Mouse (Mus musculus): ENCODE data around the gene Krt33b.

The Krt33b gene

DNA sequence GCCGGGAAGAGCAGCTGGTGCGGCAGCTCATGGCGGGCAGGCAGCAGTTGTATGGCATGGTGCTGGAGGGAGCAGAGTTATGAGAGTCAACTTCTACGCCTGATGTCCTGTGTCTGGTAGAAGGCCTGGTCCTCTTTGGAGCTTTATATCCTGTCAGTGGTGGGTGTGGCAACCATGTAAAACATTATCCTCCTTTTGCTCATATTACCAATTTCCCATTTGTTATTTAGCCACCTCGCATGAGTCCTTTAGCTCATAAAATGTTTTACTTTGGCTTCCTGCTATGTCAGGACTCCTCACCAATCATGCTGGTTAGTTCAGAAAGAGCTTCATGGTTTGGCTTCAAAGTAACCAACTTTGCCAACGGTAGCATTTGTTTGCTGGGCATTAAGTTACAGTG is at the start of gene Krt33b:
Gene Krt33b, minus strand, starts transcription at position 101 of the 400 bp plus-strand sequence.
- no peak for DNase-seq (ENCODE audit: low read depth, low spot score)

GRCm38 (mm10) chr11:100073873-100074272 is 44.2 kb upstream of the Krt33b start:
- DNase-seq (ENCODE audit: low read depth, low spot score), result peak; percentile 25

DNA sequence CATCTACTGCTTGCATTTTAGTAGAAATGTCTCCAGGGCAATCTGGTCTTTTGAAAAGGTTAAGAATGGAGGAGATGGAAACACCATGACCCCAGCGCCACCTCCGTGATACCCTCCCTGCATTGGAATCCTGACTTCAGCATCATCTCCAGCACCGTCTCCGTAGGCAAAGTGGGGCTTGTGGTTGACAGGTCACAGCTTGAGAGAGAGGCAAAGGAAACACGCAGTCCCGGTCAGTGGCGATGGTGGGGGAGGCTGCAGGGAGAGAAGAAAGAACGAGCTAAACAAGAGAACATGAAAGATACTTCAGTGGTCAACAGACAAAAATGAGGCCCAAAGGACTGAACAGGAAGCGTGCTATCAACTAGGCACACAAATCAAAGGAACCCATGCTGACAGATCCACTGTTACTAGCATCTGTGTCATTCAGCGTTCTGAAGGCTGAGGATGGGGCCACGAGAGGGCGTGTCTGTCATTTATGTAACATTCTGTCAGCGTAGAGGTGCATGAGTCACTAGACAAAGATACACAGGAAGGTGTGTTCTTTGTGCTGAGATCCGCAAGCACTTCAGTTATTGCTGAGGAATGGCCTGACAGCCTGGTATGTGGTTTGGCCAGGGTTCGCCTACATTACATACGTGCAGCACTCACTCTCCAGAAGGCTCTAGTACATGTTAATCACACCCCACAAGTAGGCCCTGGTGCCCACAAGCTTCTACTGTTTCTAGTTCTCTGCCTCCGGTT is 37.8 kb upstream of the Krt33b start:
- DNase-seq (ENCODE audit: low read depth, low spot score), result no peak

DNA sequence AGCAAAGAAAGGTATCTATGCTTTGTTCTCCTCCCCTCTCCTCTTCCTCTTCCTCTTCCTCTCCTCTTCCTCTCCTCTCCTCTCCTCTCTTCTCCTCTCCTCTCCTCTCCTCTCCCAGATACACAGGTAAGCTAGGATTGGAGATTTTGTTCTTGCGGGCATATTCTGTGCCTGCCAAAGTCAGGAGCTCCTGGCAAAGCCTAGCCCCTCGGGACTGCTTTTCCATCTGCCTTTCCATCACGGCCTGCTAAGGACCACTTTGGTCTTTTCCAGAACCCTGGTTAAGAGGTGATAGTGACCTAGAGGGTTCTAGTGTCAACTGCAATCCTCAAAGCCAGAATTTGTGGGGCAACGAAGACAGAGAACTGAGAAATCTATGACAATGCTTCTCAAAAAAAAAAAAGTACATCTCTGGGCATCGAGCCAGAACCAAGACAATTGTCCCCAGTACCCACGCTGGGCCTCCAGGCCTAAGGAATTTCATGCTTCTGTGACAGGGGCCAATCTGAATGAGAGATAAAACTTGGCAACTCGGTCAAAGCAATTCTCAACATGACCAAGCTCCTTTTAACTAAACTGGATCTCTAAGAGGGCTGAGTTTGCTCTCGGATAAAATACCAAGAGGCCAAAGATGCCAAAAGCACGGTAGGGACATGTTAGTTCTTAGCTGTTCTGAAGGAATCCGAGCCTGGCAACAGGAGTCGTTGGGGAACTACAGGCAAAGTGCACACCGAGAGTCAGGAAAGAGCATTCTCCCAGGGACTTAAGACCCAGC is 36.8 kb upstream of the Krt33b start:
- DNase-seq (ENCODE audit: low read depth, low spot score), result no peak

DNA sequence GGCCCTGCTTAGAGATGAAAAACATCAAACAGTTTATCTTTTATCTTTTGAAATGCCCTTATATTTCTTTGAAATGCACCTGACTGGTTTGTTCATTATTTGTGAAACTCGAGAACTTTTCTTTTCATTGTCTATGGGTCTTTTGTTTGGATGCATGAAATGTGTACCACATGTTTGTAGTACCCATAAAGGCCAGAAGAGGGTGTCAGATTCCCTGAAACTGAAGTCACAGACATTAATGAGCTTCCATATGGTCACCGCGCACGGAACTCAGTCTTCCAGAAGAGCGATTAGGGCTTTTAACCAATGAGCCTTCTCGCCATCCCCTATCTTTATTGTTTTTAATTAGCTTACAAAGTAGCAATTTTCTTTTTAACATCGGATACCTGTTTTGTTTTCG is 29.2 kb upstream of the Krt33b start:
- no peak for DNase-seq (ENCODE audit: low read depth, low spot score)

GRCm38 (mm10) chr11:100055686-100056655 is 26.3 kb upstream of the Krt33b start:
- DNase-seq (ENCODE audit: low read depth, low spot score), result no peak

DNA sequence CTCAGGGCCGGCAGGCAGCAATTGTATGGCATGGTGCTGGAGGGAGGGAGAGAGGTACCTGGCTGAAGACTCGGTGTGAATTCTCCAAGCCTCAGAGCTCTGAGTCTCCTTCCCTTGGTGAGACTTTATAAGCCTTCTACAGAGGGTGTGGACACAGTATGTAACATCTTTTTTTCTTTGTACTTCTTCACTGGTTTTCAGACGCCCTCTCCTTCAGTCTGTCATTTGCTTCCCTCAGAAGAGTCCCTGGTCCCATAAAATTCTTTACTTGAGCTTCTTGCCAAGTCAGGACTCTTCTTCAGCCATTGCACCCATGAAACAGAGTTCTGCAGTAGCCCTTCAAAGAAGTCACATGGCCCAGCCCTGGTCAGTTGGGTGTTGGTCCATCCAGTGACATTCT is 20.8 kb upstream of the Krt33b start, which contains the start of gene Krt31:
Gene Krt31, minus strand, starts transcription at position 101 of the 400 bp plus-strand sequence.
- no peak for DNase-seq (ENCODE audit: low read depth, low spot score)

- no peak for DNase-seq (ENCODE audit: low read depth, low spot score)
Observed at GRCm38 (mm10) chr11:100047193-100047592, 17.5 kb upstream of the Krt33b start.

- DNase-seq (ENCODE audit: low read depth, low spot score), result no peak
Observed at GRCm38 (mm10) chr11:100046303-100046866, 16.7 kb upstream of the Krt33b start.

DNA sequence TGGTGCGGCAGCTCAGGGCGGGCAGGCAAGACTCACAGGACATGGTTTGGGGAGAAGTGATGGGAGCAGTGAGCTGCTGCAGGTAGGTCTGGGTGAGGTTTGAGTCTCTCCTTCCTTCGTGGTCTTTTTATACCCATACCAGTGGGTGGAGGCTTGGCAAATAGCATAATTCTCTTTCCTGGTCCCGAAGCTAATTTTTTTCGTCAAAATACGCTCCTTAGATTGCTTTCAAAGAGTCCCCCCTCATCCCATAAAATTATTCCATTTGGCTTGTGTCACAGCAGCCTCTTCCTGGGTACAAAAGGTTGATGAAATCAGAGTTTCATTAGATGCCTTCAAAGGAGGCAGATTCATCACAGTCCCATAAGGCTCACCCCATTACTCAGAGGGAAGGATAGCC is 11.8 kb upstream of the Krt33b start, which contains the start of gene Krt34:
Gene Krt34, minus strand, starts transcription at position 101 of the 400 bp plus-strand sequence.
- no peak for DNase-seq (ENCODE audit: low read depth, low spot score)

DNA sequence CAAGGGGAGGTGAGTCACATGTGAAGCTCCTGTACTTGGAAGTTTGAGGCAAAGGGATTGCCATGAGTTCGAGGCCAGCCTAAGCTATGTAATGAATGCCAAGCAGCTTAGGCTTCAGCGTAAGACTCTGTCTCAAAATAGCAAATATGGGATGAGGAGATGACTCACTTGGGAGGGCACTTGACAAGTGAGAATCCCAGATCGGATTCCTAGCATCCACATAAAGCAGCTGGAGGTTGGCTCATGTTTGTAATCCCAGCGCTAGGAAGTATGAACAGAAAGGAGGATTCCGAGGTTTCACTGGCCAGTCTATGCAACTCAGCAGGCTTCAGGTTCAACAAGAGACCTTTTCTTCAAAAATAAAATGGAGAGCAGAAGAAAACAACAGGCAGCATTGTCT is 8.2 kb downstream of the Krt33b start:
- no peak for DNase-seq (ENCODE audit: low read depth, low spot score)

DNA sequence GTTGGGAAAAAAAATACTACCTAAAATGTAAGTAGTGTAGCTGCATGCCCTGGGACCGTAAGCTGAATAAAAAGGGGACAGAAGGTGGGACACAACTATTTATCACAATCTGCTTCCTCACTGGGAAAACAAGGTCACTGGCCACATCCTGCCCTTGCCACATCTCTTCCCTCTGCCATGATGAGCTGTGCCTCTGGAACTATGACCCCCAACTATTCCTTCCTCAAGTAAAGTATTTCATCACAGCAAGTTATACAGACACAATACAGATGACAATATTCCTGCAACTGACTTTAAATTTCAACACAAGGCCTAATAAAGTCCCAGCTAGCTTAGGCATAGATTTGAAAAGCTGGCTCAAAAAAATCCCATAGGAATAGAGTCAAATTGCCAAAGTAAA is 10.2 kb downstream of the Krt33b start:
- DNase-seq (ENCODE audit: low read depth, low spot score), result no peak

DNA sequence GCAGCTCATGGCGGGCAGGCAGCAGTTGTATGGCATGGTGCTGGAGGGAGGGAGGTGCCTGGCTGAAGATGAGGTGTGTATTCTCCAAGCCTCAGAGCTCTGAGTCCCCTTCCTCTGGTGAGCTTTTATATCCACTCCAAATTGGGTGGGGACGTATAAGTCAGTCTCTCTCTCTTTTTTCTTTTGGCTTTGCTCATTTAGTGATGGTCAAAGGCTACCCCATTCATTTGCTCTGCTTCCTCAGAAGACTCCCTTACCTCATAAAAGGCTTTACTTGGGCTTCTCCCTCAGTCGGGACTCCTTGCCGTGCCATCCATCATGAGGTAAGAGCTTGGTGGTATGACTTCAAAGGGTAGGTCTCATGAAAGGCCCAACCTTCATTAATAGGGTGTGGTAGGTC is 13.6 kb downstream of the Krt33b start, which contains the start of gene Krt33a:
Gene Krt33a, minus strand, starts transcription at position 101 of the 400 bp plus-strand sequence.
- DNase-seq (ENCODE audit: low read depth, low spot score), result no peak

DNA sequence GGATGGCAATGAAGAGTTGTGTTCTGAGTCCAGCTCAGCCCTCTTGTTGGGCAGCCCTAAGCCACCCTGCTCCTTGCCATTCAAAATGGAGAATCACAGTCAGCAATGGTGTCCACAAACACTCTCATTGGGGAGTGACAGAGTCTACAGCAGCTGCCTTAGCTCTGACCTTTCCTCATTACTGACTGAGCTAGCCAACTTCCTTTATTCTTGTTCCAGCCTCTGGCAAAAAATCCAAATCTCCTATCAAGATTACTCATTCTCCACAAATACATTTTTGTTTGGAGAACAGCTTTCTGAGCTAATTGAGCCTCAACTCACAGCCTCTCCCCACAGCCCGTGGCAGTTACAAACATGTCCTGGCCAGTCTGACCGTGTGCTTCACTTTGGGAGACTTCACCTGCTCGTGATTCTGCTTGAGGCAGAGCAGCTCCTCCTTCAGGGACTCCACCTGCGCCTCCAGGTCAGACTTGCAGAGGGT is 15.9 kb downstream of the Krt33b start:
- DNase-seq (ENCODE audit: low read depth, low spot score), result no peak

DNA sequence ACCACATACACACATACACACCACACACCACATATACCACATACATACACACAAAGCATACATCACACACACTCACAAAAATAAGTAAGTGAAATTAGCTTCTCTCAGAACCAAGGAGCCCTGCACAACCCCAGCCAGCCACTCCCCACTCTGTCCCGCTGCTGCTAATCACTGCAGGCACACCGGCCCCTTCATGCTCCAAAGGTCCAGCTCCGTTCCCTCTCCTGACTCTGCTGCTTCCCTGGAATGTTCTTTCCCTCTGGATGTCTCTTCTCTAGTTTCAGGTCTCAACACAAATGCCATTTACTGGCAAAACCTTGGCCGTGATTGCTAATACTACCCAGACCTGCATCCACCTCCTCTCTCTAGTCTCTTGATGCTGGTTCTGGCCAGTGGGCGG is 19.0 kb downstream of the Krt33b start:
- no peak for DNase-seq (ENCODE audit: low read depth, low spot score)

- no peak for DNase-seq (ENCODE audit: low read depth, low spot score)
Observed at GRCm38 (mm10) chr11:100008336-100008735, 21.3 kb downstream of the Krt33b start.

- DNase-seq (ENCODE audit: low read depth, low spot score), result no peak
Observed at GRCm38 (mm10) chr11:100006624-100007023, 23.0 kb downstream of the Krt33b start.

- no peak for DNase-seq (ENCODE audit: low read depth, low spot score)
Observed at GRCm38 (mm10) chr11:100005905-100006304, 23.8 kb downstream of the Krt33b start.

DNA sequence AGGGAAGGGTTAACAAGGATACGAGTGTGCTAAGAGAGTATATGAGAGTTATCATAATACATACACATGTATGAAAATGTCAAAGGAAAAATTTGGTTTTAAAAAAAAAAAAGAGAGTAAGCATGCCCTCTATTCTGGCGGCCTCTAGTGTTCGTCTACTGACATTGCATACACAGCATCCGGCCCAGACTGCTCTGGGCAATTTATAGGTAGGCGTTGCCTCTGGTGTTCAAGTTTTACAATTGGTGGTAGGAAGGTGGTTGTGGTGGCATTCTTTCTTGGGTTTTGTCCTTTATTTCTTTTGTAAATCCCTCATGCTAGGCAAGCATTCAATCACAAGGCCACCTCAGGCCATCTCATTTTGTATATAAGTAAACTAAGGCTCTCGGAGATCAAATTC is 24.8 kb downstream of the Krt33b start:
- DNase-seq (ENCODE audit: low read depth, low spot score), result no peak

DNA sequence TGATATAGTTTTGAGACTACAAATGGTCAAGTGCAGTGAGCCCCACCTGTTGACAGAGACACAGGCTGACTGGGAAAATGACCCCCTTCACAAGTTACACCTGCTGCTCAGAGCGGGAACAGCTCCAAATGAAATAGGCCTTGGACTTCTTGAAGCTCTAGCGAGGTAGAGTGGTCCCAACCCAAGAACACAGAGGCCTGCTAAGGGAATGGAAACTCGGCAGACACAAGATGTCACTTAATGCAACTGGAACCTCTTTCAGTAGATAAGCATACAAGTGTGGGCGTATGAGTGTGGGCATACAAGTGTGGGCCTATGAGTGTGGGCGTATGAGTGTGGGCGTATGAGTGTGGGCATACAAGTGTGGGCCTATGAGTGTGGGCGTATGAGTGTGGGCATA is 30.6 kb downstream of the Krt33b start:
- no peak for DNase-seq (ENCODE audit: low read depth, low spot score)

GRCm38 (mm10) chr11:99994384-99994661 is 35.3 kb downstream of the Krt33b start:
- no peak for DNase-seq (ENCODE audit: low read depth, low spot score)
